Mouse (Mus musculus) cerebellum, postnatal 10 days (tissue): ENCODE measurements at regions not wholly inside any gene's neighbourhood (a gene's known extent, or its start where the extent isn't known, plus 50 kb on each side); places are given as distances from the start of the nearest gene placed in this dataset.
"Not testable (repeated sequence)": the region's sequence is repeated elsewhere in the genome, so short reads cannot be mapped to it uniquely, and the experiment has no call there.

Experiments
- DNase-seq, 2 experiments: peaks; one replicate each; pipeline ENCODE4 v3.0.0; 2021; ENCODE audit warnings: mixed read lengths in 2 of 2

DNA sequence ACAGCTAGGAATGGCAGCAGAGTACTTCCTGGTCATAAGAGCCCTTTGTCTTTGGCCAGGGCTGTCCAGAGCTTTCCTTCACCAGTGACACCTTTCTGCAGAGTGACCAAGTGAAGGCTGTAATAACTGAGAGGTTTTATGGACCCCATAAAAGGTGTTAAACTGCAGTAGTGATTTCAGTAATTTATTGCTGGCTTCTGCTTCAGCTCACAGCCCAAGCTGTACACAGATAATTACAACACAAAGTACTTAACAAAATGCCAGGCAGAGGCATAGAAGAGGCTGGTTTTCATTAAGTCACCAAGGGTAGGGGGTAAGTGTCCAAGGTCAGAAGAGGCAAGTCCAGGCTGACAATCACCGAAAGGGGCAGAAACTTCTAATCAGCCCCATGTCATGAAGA, 83.8 kb downstream of the Eif4e start:
- DNase-seq: no peak

DNA sequence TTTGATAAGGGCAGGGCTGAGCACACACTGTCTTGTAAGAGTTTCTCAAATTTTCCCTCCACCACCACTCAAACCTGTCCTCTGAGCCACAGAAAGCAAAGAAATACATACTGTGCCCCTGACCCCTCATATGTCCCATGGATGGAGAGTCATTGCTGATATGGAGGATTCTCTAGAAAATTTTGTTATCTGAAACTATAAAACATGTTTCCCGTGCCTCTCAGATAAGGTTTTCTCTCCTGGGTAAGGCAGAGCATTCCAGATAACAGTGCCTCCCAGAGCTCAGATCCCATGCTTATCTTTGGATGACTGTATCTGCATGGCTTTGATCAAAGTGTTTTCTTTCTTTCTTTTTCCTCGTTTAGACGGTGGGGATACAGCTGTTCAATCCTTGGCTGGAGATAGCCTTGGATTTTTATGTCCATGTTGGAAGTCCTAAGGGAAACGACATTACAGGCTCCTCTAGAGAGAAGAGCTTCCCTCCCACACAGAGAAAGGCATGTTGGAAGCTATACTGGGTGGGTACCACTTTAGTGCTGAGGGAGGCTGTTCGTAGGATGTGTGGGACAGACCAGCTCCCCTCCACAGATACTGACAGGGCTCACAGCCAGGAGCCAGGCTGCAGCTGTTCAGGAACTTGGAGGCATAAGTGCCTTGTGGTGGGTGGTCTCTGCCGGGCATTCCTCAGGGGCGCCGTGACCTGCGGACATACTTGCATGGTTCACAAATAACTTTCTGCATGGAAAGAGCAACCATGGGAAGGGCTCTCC, 87.1 kb downstream of the Eif4e start:
- peak in 1 of 2 experiments; percentile 12 for DNase-seq

DNA sequence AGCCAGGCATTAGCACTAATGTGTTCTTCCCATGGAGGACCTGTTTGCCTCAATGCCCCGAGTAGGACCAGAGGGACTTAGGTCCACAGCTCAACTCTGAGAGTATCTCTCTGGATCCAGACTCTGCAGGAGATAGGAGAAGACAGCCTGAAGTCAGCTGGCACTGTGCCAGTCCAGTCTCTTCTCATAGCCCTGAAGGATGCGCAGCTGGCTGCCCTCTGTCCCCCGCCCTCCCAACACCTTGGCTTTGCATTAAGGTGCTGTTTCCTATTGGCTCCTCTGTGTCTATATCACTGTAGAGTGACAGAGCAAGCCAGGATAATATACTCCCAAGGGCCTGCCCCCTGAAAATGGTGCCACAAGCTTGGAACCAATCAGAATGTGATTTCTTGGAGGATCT, 87.7 kb downstream of the Eif4e start:
- DNase-seq: peak; percentile 13 to 24

GRCm38 (mm10) chr3:138614899-138615298, 88.9 kb downstream of the Eif4e start:
- peak; percentile 11 to 12 for DNase-seq

GRCm38 (mm10) chr3:138620263-138620662, 94.3 kb downstream of the Eif4e start:
- peak in 1 of 2 experiments; percentile 22 for DNase-seq

DNA sequence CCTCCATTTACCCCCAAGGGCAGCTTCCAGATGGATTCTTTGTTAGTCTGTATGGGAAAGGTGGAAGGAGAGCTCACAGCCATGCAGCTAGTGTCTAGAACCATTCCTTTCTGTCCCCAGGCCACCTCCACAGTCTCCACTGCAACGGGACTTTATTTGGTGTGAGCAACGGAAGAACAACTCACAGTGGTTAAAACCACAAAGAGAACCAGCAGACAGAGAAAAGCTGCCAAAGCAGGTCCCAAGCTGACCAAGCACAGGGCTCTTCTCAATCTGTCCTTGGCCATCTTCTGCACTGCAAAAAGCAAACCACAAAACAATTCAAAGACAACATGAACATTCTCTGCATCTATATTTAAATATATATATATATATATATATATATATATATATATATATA, 98.1 kb downstream of the Eif4e start:
- DNase-seq: no peak

DNA sequence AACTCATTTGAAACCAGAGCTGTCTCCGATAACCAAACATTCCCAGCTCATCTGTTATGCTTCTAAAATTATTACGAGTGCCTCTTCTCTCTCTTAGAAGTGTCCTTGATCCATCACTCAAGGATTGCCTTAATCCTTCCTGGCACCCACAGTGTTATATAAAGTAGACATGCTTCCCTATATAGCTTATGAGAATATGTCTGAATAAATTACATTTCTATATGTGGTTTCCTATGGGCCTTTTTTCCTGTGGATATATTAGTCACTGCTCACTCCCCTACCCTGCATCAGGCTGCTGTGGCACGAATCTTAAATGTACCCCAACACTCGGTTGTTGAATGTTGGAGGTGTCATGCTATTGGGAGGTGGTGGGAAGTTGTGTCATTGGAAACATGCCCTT, 100.3 kb downstream of the Eif4e start:
- no peak for DNase-seq

DNA sequence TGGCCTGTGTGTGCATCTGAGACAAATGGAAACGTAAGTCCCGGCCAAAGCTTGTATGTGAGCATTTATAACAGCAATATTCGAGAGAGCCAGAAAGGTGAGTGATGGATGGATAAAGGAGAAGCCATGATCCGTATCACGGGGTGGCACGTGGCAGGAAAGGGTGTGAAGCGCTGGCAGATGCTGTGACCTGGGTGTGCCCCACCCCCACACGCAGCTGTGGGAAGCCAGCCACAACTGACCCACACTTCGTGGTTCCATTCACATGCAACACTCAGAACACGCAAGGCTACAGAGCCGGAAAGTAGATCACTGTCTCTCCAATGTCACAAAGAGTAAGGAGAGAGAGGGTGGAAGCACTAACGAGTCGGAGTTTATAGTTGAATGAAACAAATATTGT, 104.3 kb downstream of the Eif4e start:
- no peak for DNase-seq

GRCm38 (mm10) chr3:138632086-138632485, 106.1 kb downstream of the Eif4e start:
- DNase-seq: no peak

DNA sequence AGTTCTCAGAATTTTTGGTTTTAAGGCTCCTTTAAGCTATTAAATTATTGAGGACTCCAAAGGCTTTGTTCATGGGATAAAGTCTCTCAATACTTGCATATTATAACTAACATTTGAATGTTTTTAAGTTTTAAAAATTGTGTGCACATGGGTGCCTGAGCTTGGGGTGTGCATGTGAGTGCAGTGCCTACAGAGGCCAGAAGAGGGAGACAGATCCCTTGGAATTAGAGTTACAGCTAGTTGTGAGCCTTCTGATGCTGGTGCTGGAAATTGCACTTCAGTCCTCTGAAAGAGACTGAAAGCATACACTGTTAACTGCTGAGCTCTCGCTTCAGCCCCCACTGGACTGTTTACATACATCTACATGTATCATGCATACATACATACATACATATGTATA, 100.0 kb upstream of the Tspan5 start:
- peak; percentile 41 to 42 for DNase-seq

- no peak for DNase-seq
Observed at GRCm38 (mm10) chr3:138643951-138644285, 98.1 kb upstream of the Tspan5 start.

GRCm38 (mm10) chr3:138644286-138644951, 97.6 kb upstream of the Tspan5 start:
- DNase-seq: peak; percentile 24 to 28

DNA sequence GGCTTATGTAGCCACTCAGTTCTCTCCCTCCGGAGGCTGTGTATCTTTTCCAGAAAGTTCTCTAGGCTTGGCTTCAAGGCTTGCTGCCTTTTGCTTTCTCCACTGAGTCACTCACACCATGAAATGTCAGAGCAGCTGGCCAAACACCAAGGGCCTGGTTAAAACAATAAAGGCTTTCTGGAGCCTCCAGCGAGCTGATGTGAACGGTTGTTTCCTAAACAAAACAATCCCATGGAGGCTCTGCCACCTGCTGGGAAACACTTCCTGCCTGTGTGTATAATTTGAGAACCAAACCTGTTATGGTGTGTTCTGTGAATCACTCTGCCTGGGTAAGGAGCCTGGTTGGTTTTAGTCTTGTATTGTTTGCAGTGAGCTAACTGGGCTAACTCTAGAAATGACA, 96.7 kb upstream of the Tspan5 start:
- DNase-seq: peak; percentile 33 to 56

DNA sequence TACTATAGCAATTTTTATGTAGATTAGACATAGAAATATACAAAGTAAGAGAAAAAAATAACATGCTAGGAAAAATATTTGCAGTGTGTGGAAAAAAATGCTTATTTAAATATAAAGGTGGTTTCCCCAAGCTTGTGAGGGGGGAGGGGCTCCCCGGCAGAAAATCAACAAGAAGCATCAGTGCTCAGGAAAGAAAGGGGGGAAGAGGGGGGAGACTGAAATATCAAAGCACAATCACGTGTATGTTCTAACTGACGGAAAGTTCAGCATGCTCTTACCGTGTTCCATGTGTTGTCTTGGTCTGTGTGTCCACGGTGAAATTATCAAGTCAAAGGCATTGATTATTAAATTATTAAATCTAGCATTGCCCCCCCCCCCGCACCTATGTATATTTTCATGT, 92.3 kb upstream of the Tspan5 start:
- no peak for DNase-seq

DNA sequence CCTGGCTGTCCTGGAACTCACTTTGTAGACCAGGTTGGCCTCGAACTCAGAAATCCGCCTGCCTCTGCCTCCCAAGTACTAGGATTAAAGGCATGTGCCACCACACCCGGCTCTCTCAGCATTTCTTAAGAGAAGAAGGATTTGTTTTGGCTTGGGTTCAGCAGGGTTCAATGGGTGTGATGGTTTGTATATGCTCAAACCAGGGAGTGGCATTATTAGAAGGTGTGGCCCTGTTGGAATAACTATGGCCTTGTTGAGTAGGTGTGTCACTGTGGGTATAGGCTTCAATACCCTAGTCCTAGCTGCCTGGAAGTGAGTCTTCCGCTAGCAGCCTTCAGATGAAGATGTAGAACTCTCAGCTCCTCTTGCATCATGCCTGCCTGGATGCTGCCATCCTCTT, 91.3 kb upstream of the Tspan5 start:
- not testable (repeated sequence) for DNase-seq

DNA sequence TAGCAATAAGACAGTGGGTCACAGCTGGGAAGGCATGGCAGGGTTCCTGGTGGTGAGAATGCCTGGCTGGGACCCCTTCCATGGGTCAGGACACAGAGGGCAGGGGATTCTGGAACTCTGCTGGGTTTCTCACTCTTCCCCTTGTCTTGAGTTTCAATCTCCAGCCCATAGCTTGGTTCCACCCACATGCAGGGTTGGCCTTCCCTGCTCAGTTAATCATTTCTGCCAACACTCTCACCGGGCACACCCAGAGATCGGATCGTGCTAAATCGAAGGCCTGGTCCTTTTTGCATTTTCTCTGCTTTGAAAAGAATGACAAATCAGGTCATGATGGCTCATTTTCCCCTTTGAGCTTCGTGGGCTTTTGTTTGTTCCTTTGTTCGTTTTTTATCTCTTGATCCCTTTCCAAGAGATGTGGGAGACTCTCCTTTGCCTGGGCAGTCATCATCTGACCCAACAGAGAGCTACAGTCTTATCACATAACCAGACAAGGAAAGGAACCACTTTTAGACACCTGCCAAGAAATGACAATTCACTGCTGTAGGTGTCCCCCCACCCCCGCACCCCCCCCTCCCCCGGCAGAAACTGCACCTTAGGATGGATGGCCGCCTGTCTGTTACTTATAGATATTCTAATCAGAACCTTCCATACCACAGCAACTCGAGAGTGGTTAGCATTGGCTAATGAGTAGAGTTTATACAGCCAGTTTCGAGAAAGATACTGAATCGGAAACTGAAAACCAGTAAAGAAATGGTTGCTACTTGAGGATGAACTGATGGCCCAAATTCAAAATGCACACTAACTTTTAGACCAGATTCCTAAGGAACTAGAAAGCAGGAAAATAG, 90.4 kb upstream of the Tspan5 start:
- no peak for DNase-seq

GRCm38 (mm10) chr3:138652206-138652605, 89.8 kb upstream of the Tspan5 start:
- no peak for DNase-seq

- no peak for DNase-seq
Observed at GRCm38 (mm10) chr3:138652685-138653084, 89.3 kb upstream of the Tspan5 start.

GRCm38 (mm10) chr3:138653549-138654246, 88.3 kb upstream of the Tspan5 start:
- no peak for DNase-seq

GRCm38 (mm10) chr3:138654610-138655371, 87.2 kb upstream of the Tspan5 start:
- DNase-seq: peak; percentile 20 to 46

DNA sequence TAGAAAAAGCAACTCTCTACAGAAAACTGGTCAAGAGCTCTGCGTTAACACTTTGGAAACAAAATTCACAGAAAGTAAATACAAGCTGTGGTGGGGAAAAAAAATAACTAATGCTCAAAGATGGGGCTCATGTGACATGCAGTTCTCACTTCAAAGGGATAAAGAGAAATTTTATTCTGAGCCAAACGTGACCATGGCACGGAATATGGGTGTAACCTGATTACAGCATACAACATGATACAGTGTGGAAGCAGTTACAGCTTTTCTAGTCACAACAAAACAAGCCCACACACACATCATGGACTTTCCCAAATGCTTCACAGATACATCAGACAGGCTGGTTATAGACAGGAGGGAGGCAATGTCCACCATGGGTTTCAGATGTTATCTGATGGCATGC, 86.5 kb upstream of the Tspan5 start:
- no peak for DNase-seq

DNA sequence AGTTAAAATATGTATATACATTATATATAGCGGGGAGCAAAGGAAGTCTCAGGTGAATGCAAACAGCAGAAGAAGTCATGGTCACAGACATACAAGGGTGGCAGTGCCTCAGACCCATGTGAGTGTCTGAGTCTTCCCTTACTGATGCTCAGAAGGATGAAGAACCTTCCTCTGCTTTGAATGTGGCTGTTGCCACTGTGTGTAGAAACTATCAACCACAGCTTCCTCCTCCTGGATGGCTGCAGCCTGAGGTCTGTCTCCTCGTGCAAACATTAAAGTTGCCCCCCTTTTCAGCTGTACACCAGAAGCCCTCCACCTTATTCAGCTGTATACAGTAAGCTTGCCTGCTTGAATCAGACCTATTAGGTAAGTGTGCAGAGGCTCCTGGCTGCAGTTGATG, 79.4 kb upstream of the Tspan5 start:
- DNase-seq: no peak
